Mouse (Mus musculus) hindbrain, embryonic 12.5 days (tissue): ENCODE measurements around the gene Plppr1. TPM values are rescaled to one million over a fixed set of nuclear protein-coding genes. Genes with fewer than 3 reads are reported as not detected.

Experiments
- ATAC-seq: fragments of 200-750 bp; cut with Nextera tagmentation; 2 replicates; pipeline ENCODE4 v1.8.0; 2017; ENCODE audit warnings: moderate TSS enrichment; ENCODE audit not compliant: low FRiP score
- H3K27ac ChIP-seq: fragments of 300-500 bp; sonication (generic); 2 replicates; pipeline ENCODE4 v1.5.1; 2016; ENCODE audit warnings: mild to moderate bottlenecking
- H3K27me3 ChIP-seq: fragments of 300-500 bp; sonication (generic); 2 replicates; pipeline ENCODE4 v1.6.1; 2016; ENCODE audit warnings: mild to moderate bottlenecking
- H3K36me3 ChIP-seq: fragments of 300-500 bp; sonication (generic); 2 replicates; pipeline ENCODE4 v1.6.1; 2016; ENCODE audit warnings: mild to moderate bottlenecking
- H3K4me1 ChIP-seq: fragments of 300-500 bp; sonication (generic); 2 replicates; pipeline ENCODE4 v1.6.1; 2016
- H3K4me2 ChIP-seq: fragments of 300-500 bp; sonication (generic); replicated peaks from 2 replicates; pipeline ENCODE4 v1.6.1; 2016; ENCODE audit warnings: mild to moderate bottlenecking
- H3K4me3 ChIP-seq: fragments of 300-500 bp; sonication (generic); 2 replicates; pipeline ENCODE4 v1.5.1; 2016; ENCODE audit warnings: mild to moderate bottlenecking
- H3K9ac ChIP-seq: fragments of 300-500 bp; sonication (generic); 2 replicates; pipeline ENCODE4 v1.6.1; 2016; ENCODE audit warnings: mild to moderate bottlenecking, moderate library complexity
- H3K9me3 ChIP-seq: fragments of 300-500 bp; sonication (generic); replicated peaks from 2 replicates; pipeline ENCODE4 v1.6.1; 2016; ENCODE audit warnings: mild to moderate bottlenecking
- WGBS: fragments of 180-500 bp; shearing (Covaris S2); methylation state at CpG from one replicate; pipeline ENCODE4 v1.1.7; 2016; 5-methylcytosine and 5-hydroxymethylcytosine counted together
- polyA plus RNA-seq: library from polyadenylated mRNA; unstranded; fragments of >200 nt; fragmentation: Nextera tagmentation; extraction: Ambion mirVana; gene quantifications from 2 replicates; pipeline ENCODE4 v1.2.1, GENCODE M21; 2016

The Plppr1 gene
- polyA plus RNA-seq, 1 experiment from 2014 or later, result 29.9 TPM

GRCm38 (mm10) chr4:49149251-49149650 is 90.2 kb downstream of the Plppr1 start:
- 75% methylated on average over 2 of the region's 2 CpGs for WGBS
- H3K9me3 ChIP-seq, result no peaks in the 10 kb centered on the region
- no peak overlapping the region for H3K27ac ChIP-seq
- no peaks in the 10 kb centered on the region for H3K36me3 ChIP-seq
- H3K27me3 ChIP-seq, result no peaks in the 10 kb centered on the region
- no peak for ATAC-seq
- H3K4me3 ChIP-seq, result no peak overlapping the region
- H3K4me1 ChIP-seq, result no peaks in the 10 kb centered on the region
- H3K4me2 ChIP-seq, result no peak overlapping the region
- no peak overlapping the region for H3K9ac ChIP-seq

GRCm38 (mm10) chr4:49153849-49154248 is 94.8 kb downstream of the Plppr1 start:
- Histone ChIP-seq H3K9ac (no peak overlapping the region), H3K36me3 (no peaks in the 10 kb centered on the region), H3K27me3 (no peaks in the 10 kb centered on the region), H3K4me1 (no peaks in the 10 kb centered on the region), H3K4me2 (no peak overlapping the region), H3K4me3 (no peak overlapping the region), H3K27ac (no peak overlapping the region), H3K9me3 (no peaks in the 10 kb centered on the region)
- 40% methylated on average over 5 of the region's 5 CpGs for WGBS
- no peak for ATAC-seq

DNA sequence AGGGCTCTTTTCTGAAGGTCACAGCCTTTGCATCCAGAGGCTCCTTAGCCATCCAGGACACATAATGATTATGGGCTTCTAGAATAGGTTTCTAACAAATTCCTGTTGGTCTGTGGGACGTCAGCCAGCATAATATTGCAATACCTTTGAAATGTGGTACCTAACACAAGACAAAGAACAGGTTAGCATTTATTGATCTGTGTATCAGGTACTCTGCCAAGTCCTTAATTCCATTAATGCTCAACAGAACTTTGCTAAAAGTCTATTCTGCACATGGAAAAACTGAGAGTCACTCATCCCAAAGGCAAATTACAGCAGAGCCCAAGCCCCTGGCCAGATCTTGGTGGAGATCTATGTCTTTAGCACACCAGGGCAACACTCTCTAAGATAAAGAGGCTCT is 97.7 kb downstream of the Plppr1 start:
- no peaks in the 10 kb centered on the region for H3K27me3 ChIP-seq
- ATAC-seq, result no peak
- WGBS, result 67% methylated on average over 1 of the region's 1 CpGs

DNA sequence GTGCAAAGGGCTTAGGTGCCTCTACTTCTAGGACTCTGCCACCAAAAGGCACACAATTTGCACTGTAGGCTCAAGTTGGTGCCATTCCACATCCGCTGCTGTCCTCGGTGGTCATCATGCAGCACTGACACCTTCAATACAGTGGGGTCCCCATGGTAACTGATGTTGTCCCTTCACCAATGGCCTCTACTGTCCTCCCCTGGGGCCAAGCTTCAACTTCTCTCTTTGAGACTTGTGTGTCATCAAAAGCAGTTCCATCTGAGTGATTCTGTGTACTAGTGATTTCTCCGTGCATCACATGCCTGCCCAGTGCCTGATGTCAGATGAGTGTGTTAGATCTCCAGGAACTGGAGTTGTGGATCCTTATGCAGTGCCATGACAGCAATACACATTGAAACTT is 104.2 kb downstream of the Plppr1 start:
- WGBS, result 77% methylated on average over 3 of the region's 3 CpGs
- no peaks in the 10 kb centered on the region for H3K9me3 ChIP-seq
- ATAC-seq, result no peak
- H3K27ac ChIP-seq, result no peak overlapping the region
- H3K9ac ChIP-seq, result no peak overlapping the region
- no peak overlapping the region for H3K4me2 ChIP-seq
- no peaks in the 10 kb centered on the region for H3K4me1 ChIP-seq
- H3K4me3 ChIP-seq, result no peak overlapping the region
- no peaks in the 10 kb centered on the region for H3K36me3 ChIP-seq
- no peaks in the 10 kb centered on the region for H3K27me3 ChIP-seq

More for the DNA sequence above, 97.7 kb downstream of the Plppr1 start:
- Histone ChIP-seq H3K36me3 (no peaks in the 10 kb centered on the region), H3K4me2 (no peak overlapping the region), H3K9ac (no peak overlapping the region), H3K4me3 (no peak overlapping the region), H3K27ac (no peak overlapping the region), H3K4me1 (no peaks in the 10 kb centered on the region), H3K9me3 (no peaks in the 10 kb centered on the region)

DNA sequence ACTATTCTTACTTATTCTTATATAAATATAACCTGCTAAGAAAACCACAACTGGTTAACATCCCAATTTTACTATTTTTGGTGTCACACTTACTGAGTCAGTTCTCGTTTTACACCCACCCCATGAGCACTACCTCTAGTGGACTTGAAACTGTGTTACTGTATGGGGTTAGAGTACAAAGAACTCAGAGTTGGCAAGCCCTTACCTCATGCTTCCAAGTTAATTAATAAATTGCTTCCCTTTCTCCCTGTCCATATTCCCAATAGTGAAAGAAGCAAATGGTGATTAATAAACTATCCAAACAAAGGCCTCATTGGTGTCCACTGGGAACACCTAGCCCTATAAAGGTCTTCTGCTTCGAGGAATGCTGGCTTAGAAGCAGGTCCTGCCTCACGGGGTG is 107.3 kb downstream of the Plppr1 start:
- Histone ChIP-seq H3K27ac (no peak overlapping the region), H3K4me2 (no peak overlapping the region), H3K4me1 (no peaks in the 10 kb centered on the region), H3K36me3 (no peaks in the 10 kb centered on the region), H3K27me3 (no peaks in the 10 kb centered on the region), H3K9me3 (no peaks in the 10 kb centered on the region), H3K9ac (no peak overlapping the region), H3K4me3 (no peak overlapping the region)
- WGBS, result 72% methylated on average over 3 of the region's 3 CpGs
- ATAC-seq, result no peak

DNA sequence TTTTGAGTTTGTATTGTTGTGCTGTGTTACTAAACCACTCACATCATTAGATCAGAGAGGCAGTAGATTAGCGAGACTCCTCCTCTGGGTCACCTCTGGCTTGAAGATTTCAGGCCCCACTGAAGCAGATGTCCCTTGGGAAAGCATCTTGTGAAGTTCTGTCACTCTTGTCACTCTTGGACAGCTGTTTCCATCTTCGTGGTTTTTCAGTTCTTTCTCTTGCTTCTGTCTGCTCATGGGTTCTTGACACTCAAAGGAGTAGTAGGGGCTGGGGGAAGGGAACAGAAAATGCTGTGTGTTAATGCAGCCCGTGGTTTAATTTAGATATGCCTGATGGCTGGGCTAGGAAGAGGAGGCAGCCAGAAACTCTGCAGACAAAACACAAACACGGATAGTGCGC is 108.0 kb downstream of the Plppr1 start:
- Histone ChIP-seq H3K4me1 (no peaks in the 10 kb centered on the region), H3K9me3 (no peaks in the 10 kb centered on the region), H3K4me3 (no peak overlapping the region), H3K36me3 (no peaks in the 10 kb centered on the region), H3K9ac (no peak overlapping the region), H3K27me3 (no peaks in the 10 kb centered on the region), H3K4me2 (no peak overlapping the region), H3K27ac (no peak overlapping the region)
- ATAC-seq, result no peak
- 82% methylated on average over 5 of the region's 5 CpGs for WGBS

DNA sequence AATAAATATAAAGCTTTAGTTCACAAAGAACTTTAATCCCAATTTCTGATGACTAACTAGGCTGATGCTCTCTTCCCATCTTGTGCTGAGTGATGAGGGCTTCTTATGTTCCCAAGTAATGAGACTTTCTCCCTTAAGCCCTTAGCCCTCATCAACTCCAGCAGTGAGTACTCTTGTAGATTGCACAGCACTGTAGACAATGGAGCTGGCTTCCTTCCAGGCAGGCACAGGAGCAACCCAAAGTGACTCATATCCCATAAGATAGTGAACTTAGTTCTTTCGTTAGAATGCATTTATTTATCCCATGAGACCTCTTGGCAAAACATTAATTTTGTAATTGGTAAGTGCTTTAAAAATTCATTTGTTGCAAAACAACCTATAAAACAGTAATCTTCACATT is 110.4 kb downstream of the Plppr1 start:
- H3K4me1 ChIP-seq, result no peaks in the 10 kb centered on the region
- 86% methylated on average over 1 of the region's 1 CpGs for WGBS
- ATAC-seq, result no peak
- no peak overlapping the region for H3K4me2 ChIP-seq
- no peak overlapping the region for H3K27ac ChIP-seq
- H3K9me3 ChIP-seq, result no peaks in the 10 kb centered on the region
- H3K9ac ChIP-seq, result no peak overlapping the region
- no peaks in the 10 kb centered on the region for H3K36me3 ChIP-seq
- H3K4me3 ChIP-seq, result no peak overlapping the region
- no peaks in the 10 kb centered on the region for H3K27me3 ChIP-seq

- Histone ChIP-seq H3K4me1 (no peaks in the 10 kb centered on the region; the same call in 1 of the 2 replicates), H3K9me3 (no peaks in the 10 kb centered on the region), H3K4me2 (no peak overlapping the region), H3K27ac (no peak overlapping the region), H3K9ac (no peak overlapping the region), H3K4me3 (no peak overlapping the region), H3K36me3 (no peaks in the 10 kb centered on the region), H3K27me3 (no peaks in the 10 kb centered on the region)
- 88% methylated on average over 2 of the region's 2 CpGs for WGBS
- ATAC-seq, result no peak
Observed at GRCm38 (mm10) chr4:49178101-49178500, 119.0 kb downstream of the Plppr1 start.

DNA sequence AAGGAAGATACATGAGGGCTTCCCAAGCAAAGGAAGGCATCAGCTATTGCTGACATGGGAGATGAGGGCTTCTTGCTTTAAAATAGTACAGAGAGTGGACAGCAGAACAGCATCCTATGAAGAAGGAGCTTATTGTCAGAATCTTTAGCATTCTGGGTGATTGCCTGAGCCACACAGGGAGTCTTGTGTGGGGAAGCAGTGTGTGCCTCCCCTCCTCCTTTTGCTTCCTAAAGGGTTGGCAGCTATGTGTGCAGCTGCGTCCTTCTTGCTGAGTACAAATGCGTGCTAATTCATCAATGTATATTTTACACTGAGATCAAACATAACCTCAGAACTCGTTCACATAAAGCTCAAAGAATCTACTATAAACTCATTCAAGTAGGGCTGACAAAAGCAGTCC is 119.8 kb downstream of the Plppr1 start:
- Histone ChIP-seq H3K27me3 (no peaks in the 10 kb centered on the region), H3K4me2 (no peak overlapping the region), H3K4me1 (no peaks in the 10 kb centered on the region; the same call in 1 of the 2 replicates), H3K4me3 (no peak overlapping the region), H3K9ac (no peak overlapping the region), H3K36me3 (no peaks in the 10 kb centered on the region), H3K9me3 (no peaks in the 10 kb centered on the region), H3K27ac (no peak overlapping the region)
- WGBS, result 59% methylated on average over 3 of the region's 3 CpGs
- ATAC-seq, result no peak

DNA sequence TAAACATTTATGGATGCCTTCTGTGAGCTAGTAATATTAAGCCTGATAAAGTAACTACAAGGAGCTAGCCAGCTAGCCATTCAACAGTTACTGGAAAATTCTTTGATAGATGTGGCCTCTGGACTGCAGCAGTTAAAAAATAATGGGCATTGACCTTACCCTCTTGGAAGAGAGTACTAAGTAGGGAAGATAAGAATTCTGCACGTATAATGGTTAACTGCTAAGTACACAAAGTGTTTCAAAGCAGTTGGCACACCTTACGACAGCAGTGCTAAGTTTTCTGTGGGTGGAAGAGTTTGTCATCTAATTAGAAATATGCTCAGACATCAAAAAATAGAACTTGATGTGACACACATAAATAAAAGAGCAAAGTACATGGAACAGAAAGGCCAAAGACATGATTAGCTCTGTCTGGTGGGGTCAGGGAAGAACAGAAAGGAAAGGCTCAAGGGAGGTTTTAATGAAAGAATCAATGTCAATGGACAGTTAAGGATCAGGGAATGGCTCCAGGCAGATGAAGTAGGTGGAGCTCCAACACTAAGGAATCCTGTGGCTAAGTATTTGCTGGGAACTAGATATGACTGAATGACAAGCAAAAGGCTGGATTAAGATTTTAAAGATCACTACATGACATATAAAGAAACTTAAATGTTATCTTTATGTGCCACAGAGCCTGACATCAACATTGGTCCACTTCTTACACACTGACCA is 120.6 kb downstream of the Plppr1 start:
- WGBS, result 88% methylated on average over 2 of the region's 2 CpGs
- no peaks in the 10 kb centered on the region for H3K9me3 ChIP-seq

GRCm38 (mm10) chr4:49189991-49190526 is 131.0 kb downstream of the Plppr1 start:
- H3K4me1 ChIP-seq, result no peaks in the 10 kb centered on the region
- ATAC-seq, result 0 out of 2 replicates have a peak, but pooled peaks have one; percentile 22
- H3K4me2 ChIP-seq, result no peak overlapping the region
- no peaks in the 10 kb centered on the region for H3K36me3 ChIP-seq
- 53% methylated on average over 3 of the region's 3 CpGs for WGBS
- no peaks in the 10 kb centered on the region for H3K9me3 ChIP-seq
- H3K9ac ChIP-seq, result no peak overlapping the region
- no peaks in the 10 kb centered on the region for H3K27me3 ChIP-seq
- no peak overlapping the region for H3K4me3 ChIP-seq
- H3K27ac ChIP-seq, result no peak overlapping the region

More for the DNA sequence above, 120.6 kb downstream of the Plppr1 start:
- no peak overlapping the region for H3K9ac ChIP-seq
- no peak for ATAC-seq
- H3K4me1 ChIP-seq, result no peaks in the 10 kb centered on the region; the same call in 1 of the 2 replicates
- no peak overlapping the region for H3K4me3 ChIP-seq
- no peak overlapping the region for H3K27ac ChIP-seq
- no peaks in the 10 kb centered on the region for H3K36me3 ChIP-seq
- H3K4me2 ChIP-seq, result no peak overlapping the region
- no peaks in the 10 kb centered on the region for H3K27me3 ChIP-seq

DNA sequence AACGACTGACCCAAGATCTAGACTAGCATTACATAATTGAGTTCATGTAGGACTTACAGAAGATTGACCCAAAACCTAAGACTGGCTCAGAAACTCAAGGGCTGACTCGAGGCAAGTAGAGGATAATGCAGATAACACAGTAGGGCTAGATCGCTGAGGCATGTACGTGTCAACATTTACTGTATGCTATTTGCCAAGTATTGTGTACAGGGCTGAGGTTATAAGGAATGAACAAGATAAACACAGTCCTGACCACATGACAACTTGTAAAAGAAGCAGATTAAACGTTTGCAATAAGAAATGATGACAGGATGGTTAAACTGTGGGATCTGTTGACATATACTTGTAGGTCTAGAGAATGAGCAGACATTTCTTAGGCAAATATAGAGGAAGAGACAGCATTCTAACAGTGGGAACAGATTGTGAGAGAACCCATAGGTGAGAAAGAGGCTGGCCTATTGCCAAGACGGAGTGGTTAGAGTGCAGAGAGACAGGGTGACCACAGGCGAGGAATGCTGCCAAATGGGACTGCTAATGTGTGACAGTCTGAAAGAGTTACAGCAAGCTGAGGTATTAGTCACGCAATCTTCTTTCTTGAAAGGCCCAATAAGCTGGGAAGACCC is 138.2 kb downstream of the Plppr1 start:
- Histone ChIP-seq H3K9ac (no peak overlapping the region), H3K4me3 (no peak overlapping the region), H3K4me2 (no peak overlapping the region), H3K9me3 (no peaks in the 10 kb centered on the region), H3K27me3 (no peaks in the 10 kb centered on the region), H3K27ac (no peak overlapping the region), H3K36me3 (no peaks in the 10 kb centered on the region), H3K4me1 (no peaks in the 10 kb centered on the region)
- 76% methylated on average over 8 of the region's 8 CpGs for WGBS
- no peak for ATAC-seq

DNA sequence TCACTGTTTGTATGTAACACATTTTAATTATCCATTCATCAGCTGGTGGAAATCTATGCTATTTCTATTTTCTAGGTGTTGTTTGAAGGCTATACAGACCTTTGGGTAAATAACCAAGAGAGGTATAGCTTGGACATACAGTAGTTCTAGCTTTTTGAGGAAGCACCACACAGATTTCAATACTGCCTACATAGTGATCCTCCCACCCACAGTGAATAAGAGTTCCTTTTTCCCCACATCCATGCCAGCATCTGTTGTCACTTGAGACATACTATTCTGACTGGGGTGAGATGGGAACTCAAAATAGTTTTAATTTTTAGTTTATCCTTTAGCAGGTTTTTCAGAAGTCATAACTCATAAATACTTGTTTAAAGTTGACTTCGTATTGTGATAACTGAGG is 151.4 kb downstream of the Plppr1 start:
- H3K4me2 ChIP-seq, result no peak overlapping the region
- ATAC-seq, result no peak
- H3K27ac ChIP-seq, result no peak overlapping the region
- H3K36me3 ChIP-seq, result no peaks in the 10 kb centered on the region
- WGBS, result 92% methylated on average over 1 of the region's 1 CpGs
- H3K4me1 ChIP-seq, result peaks cover 3% of the 10 kb centered on the region; the same call in 1 of the 2 replicates
- H3K27me3 ChIP-seq, result no peaks in the 10 kb centered on the region
- H3K9ac ChIP-seq, result no peak overlapping the region
- no peak overlapping the region for H3K4me3 ChIP-seq
- no peaks in the 10 kb centered on the region for H3K9me3 ChIP-seq
